Mouse (Mus musculus): ENCODE measurements around the gene Mapk13.

GRCm38 (mm10) chr17:28823749-28824148 lies 54.7 kb downstream of the Mapk13 start:
- TF ChIP-seq SIN3A (IDR thresholded peaks at IDR 0.05; ENCODE audit: low read length) (no peak), POLR2A (IDR thresholded peaks at IDR 0.05; ENCODE audit: control insufficient read depth in 1 of 2, insufficient read depth in 1 of 2, low read depth in 1 of 2, low read length in 2 of 2, poor library complexity in 1 of 2) (no peak), MAX (IDR thresholded peaks at IDR 0.05; ENCODE audit: low read length) (no peak), HCFC1 (IDR thresholded peaks at IDR 0.05; ENCODE audit: low read depth, low read length) (no peak), GATA1 (IDR thresholded peaks at IDR 0.05; ENCODE audit: low read depth, low read length) (no peak), POLR2AphosphoS2 (IDR thresholded peaks at IDR 0.05; ENCODE audit: low read length) (no peak), TAL1 (IDR thresholded peaks at IDR 0.05; ENCODE audit: low read length) (no peak), USF1 (IDR thresholded peaks at IDR 0.05; ENCODE audit: low read depth, low read length) (no peak), CHD1 (IDR thresholded peaks at IDR 0.05; ENCODE audit: low read depth, low read length) (no peak), KAT2A (conservative IDR thresholded peaks at IDR 0.05; ENCODE audit: low read depth, low read length) (no peak), USF2 (IDR thresholded peaks at IDR 0.05; ENCODE audit: borderline replicate concordance in 1 of 2, insufficient read depth in 1 of 2, low read depth in 1 of 2, low read length in 2 of 2) (no peak), CTCF (IDR thresholded peaks at IDR 0.05 in 2 of 3, conservative IDR thresholded peaks at IDR 0.05 in 1 of 3; ENCODE audit: control insufficient read depth in 1 of 3, insufficient read depth in 1 of 3, low read depth in 2 of 3, low read length in 3 of 3, poor library complexity in 1 of 3, severe bottlenecking in 1 of 3) (no peak), ZC3H11A (IDR thresholded peaks at IDR 0.05; ENCODE audit: low read depth, low read length) (no peak)

Measured in MEL (cell line).